Mouse (Mus musculus) left cerebral cortex, adult 9 months (tissue): Measurements from ENCODE around the gene Acox2.

Source experiments
- DNase-seq, 2 experiments: peaks; one replicate each; pipeline ENCODE4 v3.0.0; 2022; ENCODE audit warnings: low spot score in 2 of 2

Acox2 gene

GRCm38 (mm10) chr14:8214299-8215207 is 44.6 kb downstream of the Acox2 start:
- peak in 1 of 2 experiments; percentile 67 for DNase-seq

DNA sequence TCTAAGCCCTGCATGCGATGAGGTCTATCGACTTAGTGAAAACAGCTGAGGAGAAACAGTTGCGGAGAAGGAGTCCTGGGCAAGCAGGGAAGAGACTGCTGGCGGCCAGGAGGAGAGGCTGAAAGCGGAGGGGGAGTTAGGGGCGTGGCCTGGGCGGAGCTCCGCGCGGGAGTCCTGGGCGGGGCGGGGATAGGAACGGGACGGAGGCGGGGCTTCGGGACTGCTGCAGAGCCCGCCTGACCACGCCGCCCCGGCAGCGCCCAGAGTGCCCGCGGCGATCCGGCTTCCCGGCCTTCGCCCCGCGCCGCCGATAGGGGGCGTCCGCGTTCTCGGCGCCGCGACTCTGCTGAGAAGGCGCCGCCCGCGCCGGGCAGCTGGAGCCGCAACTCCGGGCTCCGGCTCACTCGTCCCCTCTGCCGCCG is 45.3 kb downstream of the Acox2 start, which contains the start of gene Kctd6:
TSS of gene Kctd6 (plus strand) at position 338 of the 422 bp plus-strand sequence.
- DNase-seq, result peak; percentile 94 to 97

DNA sequence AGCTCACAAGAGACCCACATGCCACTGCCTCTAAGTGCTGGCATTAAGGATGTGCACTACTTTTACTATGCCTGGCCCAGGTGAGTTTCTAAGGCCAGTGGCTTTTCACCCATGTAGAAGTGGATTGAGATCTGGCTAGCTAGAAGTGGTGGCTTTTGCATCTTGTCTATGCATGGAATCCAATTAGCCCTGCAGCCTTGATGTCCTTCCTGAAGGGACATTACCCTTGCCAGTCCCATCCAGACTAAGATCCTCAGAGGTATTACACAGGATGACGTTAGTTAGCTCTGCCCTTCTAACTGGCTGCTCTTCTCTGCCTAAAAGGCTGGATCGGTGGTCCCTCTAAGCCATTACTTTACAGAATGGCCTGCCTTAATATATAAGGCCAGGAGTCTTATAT is 46.2 kb downstream of the Acox2 start:
- no peak for DNase-seq

DNA sequence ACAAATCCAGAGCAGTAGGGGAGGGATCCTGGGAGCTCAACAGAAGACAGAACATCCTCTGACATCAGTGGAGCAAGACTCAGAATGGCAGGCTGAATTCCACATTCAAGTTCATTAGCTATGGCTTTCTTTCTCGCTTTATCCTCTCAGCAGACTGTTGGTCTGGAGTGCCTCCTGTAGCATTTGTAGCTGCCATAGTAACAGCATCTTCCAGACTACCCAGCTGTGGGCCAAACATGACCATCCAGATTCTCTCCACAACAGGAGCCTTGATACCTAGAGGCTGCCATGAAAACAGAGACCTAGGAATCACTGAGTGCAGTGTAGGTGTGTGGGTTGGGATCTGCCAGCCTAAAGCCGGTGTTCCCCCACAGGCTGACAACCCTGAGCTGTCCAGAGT is 49.3 kb downstream of the Acox2 start:
- DNase-seq, result no peak

GRCm38 (mm10) chr14:8208876-8209275 is 50.3 kb downstream of the Acox2 start:
- peak; percentile 58 to 87 for DNase-seq

DNA sequence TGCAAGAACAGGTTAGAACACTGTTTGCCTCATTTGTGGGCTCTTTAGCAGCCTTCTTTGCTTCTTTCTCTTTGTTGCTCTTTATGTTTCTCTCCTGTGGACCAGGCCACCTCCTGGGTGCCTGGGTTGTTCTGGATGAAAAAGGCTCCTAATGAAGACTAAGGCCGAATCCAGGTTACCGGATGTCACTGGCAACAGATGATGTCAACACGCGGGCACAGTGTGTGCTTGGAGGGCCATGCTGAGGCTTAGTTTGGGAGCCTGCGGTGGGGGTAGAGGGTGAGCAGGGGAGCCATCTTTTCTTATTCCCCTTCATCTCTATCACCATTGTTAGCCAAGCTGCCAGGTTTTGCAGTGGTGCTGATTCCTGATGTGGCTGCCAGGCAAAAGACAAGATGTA is 51.6 kb downstream of the Acox2 start:
- no peak for DNase-seq

DNA sequence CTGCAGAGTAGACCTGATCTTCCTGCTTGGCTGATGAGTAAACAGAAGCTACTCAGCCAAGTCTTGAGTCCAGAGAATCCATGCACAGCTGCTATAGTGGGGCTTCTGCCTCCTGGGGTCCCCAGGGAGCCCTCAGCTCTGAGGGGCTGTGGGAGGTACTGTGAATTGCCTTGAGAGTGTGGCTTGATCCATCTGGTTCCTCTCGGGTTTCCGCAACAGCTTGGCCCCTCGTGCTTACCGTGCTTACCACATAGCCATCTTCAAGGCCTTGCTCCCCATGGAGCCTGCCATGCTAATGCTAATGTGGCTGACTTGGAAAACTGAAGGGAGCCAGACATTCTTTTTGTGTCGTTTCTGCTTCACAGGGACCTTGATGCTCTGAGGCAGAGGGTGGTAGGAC is 52.0 kb downstream of the Acox2 start:
- DNase-seq, result no peak

DNA sequence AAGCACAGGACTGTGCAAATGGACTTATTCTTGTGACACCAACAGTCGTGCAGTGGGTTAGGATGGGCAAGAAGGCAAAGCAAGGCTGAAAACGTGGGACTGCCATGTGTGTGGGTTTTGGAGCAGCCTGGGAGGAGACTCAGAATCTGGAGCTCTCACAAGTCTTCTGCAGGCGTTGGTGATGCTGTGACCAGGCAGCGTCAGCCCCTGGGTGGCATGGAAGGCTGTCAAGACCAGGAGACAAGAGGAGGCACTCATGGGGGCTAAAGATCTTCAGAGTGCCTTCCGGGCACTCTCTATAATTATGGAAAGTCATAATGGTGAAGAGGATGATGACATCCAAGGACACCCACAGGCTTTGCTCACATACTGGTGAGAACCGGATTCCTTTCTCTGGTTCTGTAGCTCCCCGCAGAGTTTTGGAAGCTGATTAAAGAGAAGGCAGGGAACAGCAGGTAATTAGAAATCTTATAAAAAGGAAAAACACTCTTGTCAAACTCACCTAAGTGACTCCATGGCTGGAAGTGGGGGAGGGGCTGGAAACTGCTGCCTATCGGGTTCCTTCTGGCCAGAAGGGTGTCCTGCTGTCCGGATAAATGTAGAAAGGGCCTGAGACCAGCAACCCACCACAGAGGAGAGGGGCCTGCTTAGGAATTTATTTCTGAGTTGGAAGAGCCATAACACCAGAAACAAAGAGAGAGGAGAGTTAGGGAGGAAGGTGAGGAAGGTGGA is 52.8 kb downstream of the Acox2 start:
- DNase-seq, result peak in 1 of 2 experiments; percentile 50

DNA sequence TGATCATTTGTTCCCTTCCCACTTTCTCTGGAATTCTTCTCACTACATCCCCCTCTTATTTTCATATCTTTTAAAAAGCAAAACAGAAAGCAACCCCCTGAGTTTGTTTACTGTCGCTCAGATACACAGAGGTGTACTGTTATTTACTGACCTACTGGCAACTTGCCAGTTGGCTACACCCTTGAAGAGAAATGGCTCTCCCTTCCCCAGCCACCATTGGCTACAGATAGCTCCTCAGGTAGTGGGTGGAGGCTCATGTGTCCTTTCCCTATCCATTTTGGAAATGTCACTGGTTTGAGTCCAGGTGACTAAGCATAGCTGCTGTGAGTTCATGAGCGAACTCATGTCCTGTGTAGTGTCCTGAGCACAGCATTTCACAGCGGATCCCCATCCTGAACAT is 57.4 kb downstream of the Acox2 start:
- no peak for DNase-seq

GRCm38 (mm10) chr14:8200769-8201168 is 58.4 kb downstream of the Acox2 start:
- no peak for DNase-seq

DNA sequence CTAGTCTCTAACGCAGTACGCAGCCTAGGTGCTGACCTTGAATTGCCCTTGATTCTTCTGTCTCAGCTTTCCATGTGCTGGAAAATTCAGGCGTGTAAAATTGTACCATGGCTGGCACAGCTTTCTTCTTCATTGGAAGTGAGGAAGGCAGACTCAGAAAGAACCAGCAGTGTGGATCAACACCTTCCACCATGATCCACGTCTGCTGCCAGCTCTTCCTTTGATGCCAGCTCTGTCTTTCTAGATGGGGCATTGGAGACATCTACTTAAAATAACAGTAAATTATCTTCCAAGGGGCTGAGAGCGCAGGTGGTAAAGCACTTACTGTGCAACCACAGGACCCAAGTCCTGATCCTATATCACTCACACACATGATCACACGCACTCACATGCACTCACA is 66.4 kb downstream of the Acox2 start:
- no peak for DNase-seq

DNA sequence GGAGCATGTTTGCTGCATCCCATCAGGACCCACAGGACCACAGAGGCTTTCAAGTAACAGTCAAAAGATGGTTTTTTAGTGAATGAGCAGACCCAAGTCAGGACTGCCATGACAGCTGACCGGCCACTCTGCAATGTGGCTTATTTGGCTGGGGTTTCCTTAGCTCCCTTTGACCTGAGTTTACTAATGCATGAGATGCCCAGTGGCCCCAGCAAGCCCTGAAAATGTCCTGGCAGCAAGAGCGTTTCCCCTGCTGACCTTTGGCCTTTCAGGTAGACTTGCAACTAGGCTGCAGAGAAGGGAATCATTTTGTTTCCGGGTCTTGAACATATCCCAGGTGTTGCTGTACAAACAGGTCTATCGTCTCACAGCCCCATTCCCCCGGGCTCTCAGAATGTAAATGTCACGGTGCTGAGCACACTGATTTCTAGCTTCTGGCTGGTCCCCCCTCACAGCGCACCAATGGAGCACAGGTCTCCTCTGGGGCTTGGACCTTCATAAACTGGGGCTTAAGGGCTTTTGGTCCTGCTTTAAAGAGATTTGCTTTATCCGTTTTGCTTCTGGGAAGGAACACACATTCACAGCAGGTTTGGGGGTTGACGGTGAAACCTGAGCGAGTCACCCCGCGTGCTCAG is 67.7 kb downstream of the Acox2 start:
- DNase-seq, result no peak

- DNase-seq, result no peak
Observed at GRCm38 (mm10) chr14:8190556-8190955, 68.6 kb downstream of the Acox2 start.

GRCm38 (mm10) chr14:8186278-8187045 is 72.7 kb downstream of the Acox2 start:
- peak; percentile 57 to 88 for DNase-seq

DNA sequence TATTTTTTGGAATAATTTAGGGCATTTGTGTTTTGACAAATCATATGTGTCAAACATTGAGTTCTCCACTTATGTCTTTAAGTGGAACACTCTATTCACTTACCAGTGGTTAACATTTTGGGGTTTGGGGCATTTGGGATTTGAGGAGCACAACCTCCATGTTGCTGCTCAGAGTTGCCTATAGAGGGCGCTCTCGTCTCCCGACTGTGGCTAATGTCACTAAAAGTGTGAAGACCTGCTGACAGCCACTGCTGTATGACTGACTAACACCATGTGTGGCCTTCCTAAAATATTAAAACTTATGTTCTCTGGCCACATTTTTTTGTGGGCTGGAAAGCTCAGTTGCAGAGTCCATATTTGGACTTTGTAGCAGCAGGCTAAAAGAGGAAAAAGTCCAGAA is 75.8 kb downstream of the Acox2 start:
- no peak for DNase-seq

DNA sequence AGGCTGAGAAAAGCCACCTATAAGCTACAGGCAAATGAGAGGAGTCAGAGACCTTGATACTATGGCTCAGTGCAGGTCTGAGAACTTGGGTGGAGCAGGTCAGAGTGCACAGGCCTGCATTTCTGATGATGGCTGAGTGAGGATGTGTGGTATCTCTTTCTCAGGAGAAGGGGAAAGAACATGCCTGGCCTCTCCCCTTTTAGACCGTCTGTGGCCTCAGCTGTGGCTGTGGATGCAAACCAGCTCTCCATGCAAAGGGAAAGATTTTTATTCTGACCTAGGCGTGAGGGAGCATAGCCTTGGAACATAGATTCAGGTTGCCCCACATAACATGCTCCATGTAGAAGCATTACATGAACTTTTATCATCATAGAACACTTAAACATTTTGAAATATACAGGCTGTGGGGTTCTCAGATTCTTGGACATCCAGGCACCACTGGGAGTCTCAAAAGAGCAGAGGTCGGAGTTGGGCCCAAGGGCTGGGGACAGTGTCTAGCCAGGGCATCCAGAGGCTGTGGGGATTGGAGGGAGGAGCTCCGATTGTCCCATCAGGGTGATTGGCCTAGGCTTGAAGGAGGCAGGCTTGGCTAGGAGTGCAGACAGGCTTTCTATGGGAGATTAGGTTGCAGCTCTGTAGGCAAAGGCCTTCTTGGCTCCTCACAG is 78.7 kb downstream of the Acox2 start:
- no peak for DNase-seq

DNA sequence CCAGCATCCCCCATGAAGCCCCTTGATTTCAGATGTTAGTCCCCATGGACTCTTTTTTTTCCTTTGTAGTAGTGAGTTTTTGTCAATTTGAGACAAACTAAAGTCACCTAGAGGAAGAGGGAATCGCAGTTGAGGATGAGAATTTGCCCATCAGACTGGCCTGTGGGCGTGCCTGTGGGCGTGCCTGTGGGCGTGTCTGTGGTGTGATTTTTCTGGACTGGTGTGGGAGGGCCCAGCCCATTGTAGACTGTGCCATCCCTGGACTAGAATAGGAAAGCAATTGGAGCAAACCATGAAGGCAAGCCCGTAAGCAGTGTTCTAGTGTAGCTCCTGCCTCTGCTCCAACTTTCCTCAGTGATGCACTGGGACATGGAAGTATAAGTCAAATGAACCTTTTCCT is 82.9 kb downstream of the Acox2 start:
- no peak for DNase-seq
